Mouse (Mus musculus) embryo, embryonic 10 days (tissue): ENCODE results near the gene Inhbb.

Source experiments
- DNase-seq: peaks from one replicate; pipeline ENCODE4 v3.0.0-alpha.2; 2015; ENCODE audit warnings: low spot score

Inhbb gene

DNA sequence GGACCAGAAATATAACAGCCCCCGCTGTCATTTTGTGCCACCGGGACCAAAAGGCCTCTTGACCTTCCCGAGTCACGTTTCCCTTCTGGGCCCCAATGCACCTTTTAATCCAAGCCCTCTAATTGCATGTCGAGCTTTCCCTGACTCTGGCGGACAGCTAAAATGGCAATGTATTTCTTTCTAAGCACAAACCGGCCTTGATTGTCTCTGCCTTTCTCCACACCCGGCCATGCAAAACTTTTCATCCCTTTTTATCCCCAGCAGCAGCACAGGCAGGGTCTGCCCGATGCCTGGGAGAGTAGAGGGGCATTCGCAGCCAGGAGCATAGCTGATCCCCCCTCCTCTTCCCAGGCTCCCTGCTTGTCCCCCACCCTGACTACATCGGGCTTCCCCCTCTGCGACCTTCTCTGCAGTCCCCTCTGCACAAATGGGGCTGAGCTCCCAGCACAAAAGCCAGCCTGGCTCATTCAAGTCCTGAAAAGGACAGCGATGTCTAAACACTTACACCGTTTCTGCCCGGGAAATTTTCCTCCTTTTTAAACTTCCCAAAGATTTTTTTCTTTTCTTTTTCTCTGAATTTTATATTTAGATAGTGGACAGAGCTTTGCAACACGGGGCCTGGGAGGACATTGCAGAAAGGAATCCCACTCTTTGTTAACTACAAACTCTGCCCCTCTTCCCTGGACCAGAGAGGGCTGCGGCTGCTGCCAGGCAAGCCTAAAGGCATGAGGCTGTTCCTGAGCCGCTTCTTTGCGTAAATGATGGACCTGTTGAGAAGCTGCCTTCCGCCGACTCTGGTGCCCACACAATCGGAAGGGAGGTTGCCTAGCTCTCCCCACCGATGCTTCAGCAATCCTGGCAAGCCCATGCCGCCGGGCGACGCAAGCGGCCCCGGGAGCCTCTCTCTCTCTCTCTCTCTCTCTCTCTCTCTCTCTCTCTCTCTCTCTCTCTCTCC, 2.6 kb downstream of the Inhbb start:
- DNase-seq: peak; percentile 51

DNA sequence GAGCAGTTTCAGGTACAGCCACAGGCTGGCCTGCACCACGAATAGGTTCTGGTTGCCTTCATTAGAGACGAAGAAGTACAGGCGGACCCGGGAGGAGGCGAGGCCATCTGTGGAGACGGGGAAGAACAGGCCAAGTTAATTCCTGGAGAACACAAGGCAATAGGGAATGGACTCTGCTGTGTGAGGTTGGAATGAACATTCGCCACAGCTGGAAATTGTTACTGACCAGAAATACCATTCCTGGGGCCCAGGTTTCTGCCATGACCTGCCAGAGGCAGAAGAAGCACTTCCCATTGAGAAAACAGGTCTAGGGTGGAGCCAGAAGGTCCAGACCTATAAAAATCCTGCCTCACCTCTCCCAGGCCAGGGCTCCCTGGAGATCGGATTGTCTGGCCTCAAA, 4.1 kb downstream of the Inhbb start:
- DNase-seq: no peak

DNA sequence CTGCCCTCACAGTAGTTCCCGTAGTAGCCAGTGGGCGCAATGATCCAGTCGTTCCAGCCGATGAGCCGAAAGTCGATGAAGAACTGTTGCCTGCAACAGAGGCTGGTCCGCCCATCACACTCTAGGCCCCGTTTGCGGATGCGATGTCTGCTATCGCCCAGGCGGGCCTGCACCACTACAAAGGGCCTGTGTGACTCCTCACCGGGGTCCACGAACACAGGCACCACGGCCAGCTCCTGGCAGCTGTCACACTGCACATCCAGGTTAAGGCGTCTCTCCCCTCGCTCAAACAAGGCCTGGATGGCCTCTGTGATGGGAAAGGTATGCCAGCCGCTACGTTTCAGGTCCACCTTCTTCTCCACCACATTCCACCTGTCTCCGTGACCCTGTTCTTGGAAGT, 4.5 kb downstream of the Inhbb start:
- DNase-seq: no peak

- DNase-seq: no peak
Measured at GRCm38 (mm10) chr1:119416610-119417009, 5.4 kb downstream of the Inhbb start.

DNA sequence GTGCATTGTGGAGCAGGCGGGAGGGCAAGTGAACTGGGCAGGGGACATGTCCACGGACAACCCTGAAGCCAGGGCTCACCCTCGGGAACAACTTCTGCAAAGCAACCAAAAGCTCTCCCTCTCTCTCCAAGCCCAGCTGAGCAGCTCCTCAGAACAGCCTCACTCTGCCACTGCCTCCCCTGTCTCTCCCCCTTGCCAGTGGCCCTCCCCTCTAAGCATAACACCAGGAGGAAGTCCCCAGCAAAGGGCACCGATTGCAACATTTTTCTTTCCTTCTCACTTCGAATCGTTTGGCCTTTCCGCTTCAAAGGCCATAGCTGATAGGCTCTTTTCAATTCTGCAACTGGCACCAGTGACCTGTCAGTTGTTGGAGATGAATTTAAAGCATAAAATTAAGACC, 5.9 kb downstream of the Inhbb start:
- no peak for DNase-seq

- DNase-seq: no peak
Measured at GRCm38 (mm10) chr1:119415151-119415550, 6.9 kb downstream of the Inhbb start.

GRCm38 (mm10) chr1:119410661-119411060, 11.4 kb downstream of the Inhbb start:
- DNase-seq: no peak

GRCm38 (mm10) chr1:119409599-119410168, 12.4 kb downstream of the Inhbb start:
- no peak for DNase-seq

- no peak for DNase-seq
Measured at GRCm38 (mm10) chr1:119409106-119409505, 12.9 kb downstream of the Inhbb start.

DNA sequence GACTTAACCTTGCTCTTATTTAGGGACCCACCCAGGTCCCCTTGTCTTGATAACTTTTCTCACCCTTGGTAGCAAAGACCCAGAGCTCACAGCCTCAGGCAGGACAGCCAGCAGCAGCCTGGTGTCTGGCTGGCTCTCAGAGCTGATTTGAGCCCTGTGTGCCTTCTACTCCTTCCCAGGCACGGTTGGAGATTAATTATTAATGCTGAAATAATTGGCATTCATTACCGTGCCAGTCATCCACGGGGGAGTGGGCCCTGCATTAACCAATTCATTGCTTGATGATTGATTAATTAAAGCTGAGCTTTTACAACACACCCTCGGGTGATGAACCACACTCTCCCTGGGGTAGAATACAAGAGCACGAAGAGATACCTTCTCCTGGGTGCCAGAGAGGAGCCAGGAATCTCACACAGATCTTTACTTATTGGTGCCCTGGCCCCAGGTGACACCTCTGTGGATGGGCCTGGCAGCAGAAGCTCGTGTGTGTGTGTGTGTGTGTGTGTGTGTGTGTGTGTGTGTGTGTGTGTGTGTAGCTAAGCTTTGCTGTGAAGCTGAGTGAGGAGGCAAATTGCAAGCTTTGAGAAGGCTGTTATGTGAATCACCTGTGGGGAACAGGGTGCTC, 14.2 kb downstream of the Inhbb start:
- DNase-seq: no peak

DNA sequence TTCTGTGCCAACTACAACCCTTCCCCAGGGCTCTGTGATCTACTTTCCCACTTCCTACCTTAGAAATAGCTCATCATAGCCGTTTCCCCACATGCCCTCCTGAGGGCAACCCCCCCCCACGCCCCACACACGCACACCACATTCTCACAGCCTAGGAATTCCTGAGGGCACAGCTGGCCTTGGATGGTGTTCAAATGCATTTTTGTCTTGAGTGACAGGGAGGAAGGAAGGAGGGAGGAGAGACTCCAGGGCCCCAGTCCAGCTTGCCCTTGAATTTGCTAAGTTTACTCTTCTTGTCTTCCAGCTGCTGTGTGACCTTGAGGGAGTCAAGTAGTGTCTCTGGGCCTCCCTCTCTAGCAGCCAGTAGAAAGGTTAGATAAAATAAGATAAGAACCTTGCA, 17.2 kb downstream of the Inhbb start:
- DNase-seq: no peak

GRCm38 (mm10) chr1:119404341-119404740, 17.7 kb downstream of the Inhbb start:
- DNase-seq: no peak

DNA sequence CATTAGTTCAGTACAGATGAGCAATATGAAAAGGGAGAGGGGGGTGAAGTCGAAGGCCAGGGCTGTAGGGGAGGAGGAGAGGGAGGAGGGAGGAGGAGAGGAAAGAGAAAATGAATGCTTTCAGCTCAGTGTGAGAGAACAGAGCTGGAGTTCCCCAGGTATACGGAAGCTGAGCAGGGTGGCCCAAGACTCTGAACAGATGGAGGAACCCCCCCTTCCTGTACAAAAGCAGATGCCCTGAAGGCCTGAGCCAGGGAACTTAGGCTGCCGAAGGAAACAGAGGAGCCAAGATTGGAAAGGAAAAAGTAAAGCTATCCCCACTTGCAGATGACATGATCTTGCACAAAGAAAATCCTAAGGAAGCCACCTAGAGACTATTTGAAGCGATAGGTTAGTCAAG, 20.8 kb downstream of the Inhbb start:
- no peak for DNase-seq

DNA sequence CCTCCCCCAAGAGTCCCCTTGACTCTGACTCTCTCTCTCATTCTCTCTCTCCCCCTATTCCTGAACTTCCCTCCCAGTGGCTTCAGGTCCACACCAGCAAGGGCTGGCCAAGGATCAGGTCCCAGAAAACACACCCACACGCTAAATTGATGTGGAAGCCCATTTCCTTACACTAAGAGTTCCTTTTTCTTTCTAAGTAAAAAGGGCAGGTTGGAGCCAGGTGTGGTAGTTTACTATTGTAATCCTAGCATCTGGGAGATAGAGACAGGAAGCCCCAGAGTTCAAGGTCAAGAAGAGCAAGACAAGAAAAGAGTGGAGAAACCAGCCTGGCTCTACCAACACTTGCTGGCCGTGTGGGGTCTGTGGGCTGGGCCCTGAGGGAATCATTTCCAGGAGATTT, 23.4 kb downstream of the Inhbb start:
- DNase-seq: no peak

GRCm38 (mm10) chr1:119397839-119398238, 24.2 kb downstream of the Inhbb start:
- no peak for DNase-seq

DNA sequence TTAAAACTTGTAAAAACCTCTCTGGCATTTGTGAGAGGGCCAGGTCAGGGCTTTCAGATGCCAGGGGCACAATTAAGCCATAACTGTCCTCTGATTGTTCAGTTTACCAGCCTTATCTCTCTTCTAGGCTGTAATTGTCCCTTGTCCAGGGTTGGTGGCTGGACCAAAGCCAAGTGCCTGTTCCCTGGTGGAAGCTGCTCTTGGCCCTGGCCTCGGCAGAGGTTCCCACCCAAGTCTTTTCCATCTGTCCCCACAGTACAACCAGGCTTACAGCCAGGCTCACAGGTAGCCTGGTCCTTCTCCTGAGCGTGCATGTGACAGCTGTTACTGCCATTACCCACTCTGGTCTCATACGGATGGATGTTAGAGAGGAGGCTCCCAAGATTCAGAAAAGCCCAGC, 30.7 kb downstream of the Inhbb start:
- no peak for DNase-seq

DNA sequence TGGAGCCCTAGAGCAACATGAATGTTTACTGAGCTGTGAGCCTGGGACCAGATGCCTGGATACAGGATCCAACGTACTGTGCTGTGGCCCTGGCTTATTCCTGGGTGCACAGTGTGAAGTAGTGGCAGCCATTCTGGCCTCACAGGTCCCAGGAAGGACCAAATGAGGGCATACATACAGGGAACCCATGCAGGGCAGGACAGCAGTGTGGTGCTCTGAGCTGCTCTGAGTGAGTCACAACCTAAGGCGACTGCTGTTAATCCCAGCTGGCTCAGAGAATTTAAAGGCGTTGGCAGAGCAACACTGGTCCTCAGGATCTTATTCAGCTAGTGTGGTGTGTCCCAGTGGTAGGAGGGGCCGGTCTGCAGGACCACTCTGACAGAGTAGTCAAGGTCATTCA, 31.4 kb downstream of the Inhbb start:
- no peak for DNase-seq

DNA sequence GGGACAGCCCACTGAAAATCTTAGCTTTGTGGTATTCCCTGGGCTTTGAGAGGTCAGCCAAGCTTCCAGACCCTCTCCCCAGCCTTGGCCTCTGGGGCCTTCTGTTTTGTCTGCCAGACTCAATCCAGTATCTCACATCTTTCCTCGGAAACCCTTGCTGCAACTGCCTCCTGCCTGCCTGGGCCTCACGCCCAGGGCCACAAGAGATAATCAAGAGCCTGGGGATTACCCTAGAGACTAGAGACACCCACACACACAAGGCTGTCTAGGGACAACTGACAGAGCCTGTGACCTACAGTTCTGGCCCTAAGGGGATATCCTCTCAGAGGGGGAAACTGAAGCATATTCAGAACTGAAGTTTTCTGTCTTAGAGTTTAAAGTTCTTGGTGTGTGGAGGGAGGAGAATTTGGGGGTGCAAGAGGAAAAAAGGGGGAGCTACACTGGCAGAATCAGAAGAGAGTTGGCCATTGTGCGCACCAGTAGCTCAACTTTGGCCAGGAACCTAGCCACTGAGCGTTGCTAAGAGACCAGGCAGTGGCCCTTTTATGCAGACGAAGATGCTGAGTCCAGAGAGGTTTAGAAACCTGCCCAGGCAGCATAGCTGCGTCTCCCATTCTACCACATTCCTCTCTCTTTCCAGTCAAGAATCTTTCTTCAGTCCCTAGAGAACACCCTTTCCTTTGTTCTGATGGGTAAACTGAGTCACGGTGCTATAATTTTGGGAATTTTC, 32.1 kb downstream of the Inhbb start:
- DNase-seq: peak; percentile 23

DNA sequence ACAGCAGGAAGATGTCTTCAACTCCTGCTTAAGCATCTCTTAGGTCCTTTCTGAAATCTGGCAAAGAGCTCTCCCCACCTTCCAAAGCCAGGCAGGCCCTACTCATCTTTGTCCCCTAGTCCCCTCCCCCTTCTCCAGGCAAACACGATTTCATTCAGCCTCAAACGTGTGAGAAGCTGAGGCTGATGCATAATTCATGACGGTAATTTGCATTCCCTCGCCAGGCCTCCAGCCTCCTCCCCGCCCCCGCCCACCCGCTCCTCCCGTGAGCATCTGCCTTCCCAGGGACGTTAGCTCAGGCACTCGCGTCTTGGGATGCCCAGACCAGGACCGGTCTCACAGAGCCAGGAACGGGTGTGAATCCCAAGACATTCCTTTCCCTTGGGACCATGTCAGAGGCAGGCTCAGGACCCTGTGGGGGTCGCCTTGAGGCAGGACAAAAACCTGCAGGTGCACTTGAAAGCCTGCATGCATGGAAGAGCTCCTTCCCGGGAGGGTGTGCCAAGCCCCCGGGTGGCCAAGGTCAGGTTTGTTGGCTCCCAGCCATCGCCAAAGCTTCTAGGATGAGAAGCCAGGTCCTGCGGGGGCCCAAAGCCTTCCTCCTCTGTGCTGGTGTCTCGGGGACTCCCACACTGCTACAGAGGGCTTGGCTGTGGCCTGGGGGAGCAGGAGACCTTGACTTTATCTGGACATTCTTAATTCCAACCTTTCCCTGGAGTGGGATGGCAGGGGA, 33.2 kb downstream of the Inhbb start:
- DNase-seq: peak; percentile 83

GRCm38 (mm10) chr1:119386306-119386705, 35.7 kb downstream of the Inhbb start:
- no peak for DNase-seq

DNA sequence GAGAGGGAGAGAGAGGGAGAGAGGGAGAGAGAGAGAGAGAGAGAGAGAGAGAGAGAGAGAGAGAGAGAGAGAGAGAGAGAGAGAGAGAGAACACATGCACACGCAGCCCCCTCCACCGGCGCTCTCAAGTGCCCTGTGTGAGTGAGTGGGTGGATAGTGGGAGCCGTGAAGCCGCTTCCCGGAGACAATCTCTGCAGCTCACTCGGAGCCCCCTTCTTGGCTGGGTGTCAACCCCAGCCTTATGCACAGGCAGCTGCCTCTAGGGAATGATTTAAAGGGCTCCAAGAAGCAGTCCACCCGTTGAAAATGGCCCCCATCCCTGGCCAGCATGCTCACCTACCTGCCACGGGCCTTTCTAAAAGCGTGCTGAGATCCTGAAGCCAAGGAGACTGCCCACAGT, 38.1 kb downstream of the Inhbb start:
- DNase-seq: no peak

DNA sequence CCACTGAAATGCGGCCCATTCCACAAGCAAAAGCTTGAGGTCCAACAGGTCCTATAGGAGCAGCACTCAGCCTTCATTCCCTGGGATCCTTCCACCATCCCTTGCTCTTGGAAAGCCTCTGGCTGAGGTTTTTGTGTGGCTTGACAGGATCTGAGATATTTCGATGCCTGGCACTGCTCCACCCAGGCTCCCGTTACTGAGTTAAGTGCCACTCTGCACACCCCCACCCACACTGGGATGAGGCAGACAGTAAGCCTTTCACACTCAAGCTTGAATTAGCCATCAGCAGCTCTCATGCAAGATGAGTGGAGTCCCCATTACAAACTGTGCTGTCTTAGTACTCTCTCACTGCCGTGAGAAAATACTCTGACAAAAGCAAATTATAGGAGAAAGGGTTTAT, 41.4 kb downstream of the Inhbb start:
- no peak for DNase-seq
